Mouse (Mus musculus) layer of hippocampus, postnatal 25 days (tissue): ENCODE measurements around the gene Astn2. TPM values are rescaled to one million over a fixed set of nuclear protein-coding genes. Genes with fewer than 3 reads are reported as not detected.

Experiments
- DNase-seq, 2 experiments: peaks; one replicate each; pipeline ENCODE4 v3.0.0; 2022; ENCODE audit warnings: mixed read lengths in 2 of 2, low spot score in 1 of 2; ENCODE audit errors: extremely low spot score in 1 of 2
- total RNA-seq, 2 experiments: library from RNA; stranded (reverse); gene quantifications; 2 replicates each; pipeline ENCODE4 v1.2.3; 2021

Gene Astn2
- total RNA-seq, 2 experiments from 2014 or later = 23.1 to 26.2 TPM

- no peak for DNase-seq
Observed at GRCm38 (mm10) chr4:65888332-65888993, 515.9 kb downstream of the Astn2 start.

DNA sequence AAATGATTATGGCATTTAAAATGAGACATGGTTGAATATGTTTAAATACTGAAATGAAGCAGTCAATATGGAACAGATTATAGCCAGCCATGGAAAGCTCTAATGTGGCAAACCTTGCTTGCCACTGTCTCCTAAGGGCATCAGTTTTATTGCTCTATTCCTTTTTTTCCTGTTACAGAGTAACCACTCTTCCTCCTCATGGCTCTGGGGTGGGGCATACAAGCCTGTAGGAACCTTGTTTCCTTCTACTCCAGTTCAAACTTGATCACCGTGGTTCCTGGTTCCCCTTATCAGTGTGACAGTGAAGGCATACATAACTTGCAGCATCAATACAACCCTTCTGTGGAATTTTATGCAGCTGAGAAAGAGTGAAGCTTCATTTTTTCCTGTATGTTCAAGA, 517.5 kb downstream of the Astn2 start:
- no peak for DNase-seq

- DNase-seq = no peak
Observed at GRCm38 (mm10) chr4:65885921-65886320, 518.5 kb downstream of the Astn2 start.

DNA sequence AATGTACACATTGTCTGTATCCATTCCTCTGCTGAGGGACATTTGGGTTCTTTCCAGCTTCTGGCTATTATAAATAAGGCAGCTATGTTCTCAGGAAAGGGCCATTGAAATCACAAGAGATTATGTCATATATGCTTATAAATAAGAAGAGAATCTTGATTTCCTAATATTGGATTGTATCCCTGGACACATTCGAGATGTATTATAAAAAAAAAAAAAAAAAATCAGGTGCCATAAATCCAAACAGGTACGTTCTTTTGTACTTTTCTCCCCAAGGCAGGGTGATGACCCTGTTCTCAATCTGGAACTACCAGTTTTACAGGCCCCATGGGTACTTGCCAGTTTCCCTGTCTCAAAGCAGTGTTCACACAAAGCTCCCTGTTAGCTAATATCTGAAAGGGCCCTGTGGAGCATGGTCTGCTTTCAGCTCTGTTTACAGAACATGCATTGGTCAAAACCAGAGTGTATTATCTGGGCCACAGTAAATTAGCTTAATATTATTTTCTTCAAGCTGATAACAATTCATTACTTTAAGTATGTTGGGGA, 530.1 kb downstream of the Astn2 start:
- no peak for DNase-seq

- no peak for DNase-seq
Observed at GRCm38 (mm10) chr4:65864551-65864950, 539.9 kb downstream of the Astn2 start.

GRCm38 (mm10) chr4:65843191-65843590, 561.2 kb downstream of the Astn2 start:
- DNase-seq = no peak

DNA sequence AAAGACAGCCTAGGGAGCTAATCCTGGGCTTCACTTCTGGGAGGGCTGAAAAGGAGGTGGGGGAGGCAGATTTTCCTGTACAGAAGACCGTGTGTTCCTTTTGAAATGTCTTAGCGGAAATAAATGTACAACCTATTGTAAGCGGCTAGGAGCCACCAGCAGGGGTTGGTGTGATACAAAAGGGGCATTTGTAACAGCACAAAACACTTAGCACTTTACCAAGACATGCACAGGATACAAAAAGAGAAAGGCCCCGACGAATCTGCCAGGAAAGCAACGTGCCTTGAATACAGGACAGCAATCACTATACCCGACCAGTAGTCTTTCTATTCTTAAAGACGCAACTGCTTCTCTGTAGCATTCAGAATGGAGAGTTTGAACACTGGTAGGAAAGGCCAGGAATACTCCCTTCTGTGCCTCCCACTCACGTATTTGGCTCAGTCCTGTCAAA, 564.8 kb downstream of the Astn2 start:
- no peak for DNase-seq

GRCm38 (mm10) chr4:65838781-65839180, 565.6 kb downstream of the Astn2 start:
- DNase-seq = no peak

DNA sequence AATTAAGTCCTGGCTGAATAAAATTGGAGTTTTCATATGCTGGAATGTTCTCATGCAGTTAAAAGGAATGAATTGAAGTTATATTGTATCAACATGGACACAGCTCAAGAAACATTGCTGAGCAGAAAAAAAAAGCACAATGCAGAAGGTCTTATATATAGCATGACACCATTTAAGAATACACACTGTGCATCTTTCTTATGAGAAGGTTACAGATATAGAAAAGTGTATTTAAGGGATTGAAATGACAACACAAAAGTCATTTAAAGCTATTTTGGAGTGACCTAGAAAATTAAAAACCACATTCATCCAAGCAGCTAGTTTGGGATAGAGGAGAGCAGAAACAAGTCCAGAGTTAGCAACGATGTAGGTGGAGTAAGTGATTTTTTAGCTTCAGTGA, 571.4 kb downstream of the Astn2 start:
- no peak for DNase-seq

DNA sequence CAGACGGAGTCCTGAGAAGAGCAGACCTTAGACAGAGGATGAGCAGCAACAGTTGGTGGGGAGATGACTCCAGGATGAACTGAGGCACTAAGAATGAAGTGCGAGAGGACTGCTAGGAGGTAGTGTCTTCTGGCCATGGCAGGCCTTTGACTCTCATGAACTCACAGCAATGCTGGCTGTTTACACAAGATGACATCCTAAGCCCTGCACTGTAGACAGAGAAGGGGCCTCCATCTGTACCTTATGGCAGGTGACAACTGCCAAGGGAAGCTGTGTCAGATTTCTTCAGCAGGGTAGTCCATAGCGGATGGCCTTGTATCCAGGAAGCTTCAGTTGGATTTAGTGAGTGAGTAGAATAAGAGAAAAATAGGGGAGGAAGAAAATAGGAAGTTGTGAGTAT, 572.5 kb downstream of the Astn2 start:
- DNase-seq = no peak

GRCm38 (mm10) chr4:65830495-65830894, 573.9 kb downstream of the Astn2 start:
- no peak for DNase-seq

DNA sequence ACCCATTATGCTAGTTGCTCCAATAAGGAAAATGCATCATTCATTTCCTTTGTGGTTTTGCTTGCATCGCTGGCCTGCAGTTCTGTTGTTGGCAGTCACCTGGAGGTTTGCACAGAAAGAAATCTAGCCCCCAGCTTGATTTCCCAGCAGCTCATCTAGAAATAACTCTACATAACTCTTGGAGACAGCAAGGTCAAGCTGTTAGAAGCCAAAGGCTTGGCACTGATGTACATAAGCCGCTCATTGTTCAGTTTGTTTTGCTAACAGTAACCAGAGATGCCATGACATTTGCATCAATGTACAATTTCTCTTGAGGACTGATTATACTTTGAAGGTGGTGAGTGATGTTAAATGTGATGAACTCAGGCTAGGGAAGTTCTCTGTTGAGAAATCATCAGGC, 583.3 kb downstream of the Astn2 start:
- no peak for DNase-seq

DNA sequence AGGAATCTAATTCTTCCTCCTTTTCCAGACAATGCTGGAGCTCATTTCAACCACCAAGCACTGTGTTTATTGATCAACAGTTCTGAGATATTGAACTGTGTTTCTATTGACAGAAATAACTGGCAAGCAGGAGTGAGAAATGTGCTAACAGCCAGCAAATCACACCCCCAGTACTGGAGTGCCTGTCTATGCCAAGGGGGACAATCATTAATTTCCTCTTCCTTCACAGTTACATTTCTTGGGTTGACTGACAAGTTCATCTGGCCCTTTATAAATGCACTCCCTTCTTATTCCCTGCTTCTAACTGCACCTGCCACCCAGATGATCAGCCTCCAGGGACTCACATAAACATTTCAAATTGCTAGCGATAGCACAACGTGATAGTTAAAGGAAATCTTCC, 584.2 kb downstream of the Astn2 start:
- no peak for DNase-seq

DNA sequence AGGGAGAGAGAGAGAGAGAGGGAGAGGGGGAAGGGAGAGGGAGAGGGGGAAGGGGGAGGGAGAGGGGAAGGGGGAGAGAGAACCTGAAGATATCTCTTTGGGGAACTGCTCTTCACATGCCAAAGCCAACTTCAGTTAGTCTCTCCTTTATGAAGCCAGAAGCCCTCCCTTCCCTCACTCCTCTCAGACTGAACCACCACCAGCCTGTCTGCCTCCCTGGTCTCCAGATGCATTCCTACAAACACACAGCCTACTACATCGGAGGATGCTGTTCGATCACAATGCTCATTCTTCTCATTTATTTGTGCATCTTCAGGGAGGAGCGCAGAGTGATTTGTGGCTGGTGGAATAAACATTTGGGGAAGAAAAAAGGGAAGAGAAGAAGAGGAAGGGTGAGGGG, 584.6 kb downstream of the Astn2 start:
- no peak for DNase-seq

- DNase-seq = no peak
Observed at GRCm38 (mm10) chr4:65814176-65814535, 590.3 kb downstream of the Astn2 start.

DNA sequence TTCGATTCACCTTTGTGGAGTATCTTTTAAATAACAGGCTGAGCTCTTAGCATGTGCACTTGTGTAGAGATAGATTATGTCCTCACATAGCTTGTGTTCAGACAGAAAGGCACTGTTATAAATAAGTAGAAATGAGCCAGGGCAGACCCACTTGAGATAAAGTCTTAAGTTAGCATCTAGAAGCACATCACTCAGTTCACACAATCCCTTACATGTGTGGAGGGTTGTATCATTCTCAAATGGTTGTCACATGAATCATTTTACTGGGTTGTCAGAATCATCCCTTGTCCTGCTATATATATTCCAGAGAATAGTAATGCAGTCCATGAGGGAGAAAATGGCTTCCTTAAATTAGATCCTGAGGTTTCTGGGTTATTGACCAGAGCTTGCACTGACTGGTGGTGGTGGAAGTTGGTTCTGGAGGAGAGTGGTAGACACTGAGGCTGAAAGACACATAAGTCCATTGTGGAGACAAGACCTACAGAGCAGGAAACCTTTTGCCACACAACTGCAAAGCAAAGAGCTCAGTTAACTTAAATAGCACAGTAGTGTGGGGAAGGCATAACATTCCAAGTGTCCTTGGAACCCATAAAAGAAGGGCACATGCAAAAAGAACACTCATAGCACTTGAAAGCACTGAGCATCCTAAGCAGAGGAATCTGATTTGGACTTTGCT, 590.8 kb downstream of the Astn2 start:
- DNase-seq = no peak

GRCm38 (mm10) chr4:65807341-65807740, 597.1 kb downstream of the Astn2 start:
- DNase-seq = no peak

GRCm38 (mm10) chr4:65801204-65801603, 603.2 kb downstream of the Astn2 start:
- no peak for DNase-seq

DNA sequence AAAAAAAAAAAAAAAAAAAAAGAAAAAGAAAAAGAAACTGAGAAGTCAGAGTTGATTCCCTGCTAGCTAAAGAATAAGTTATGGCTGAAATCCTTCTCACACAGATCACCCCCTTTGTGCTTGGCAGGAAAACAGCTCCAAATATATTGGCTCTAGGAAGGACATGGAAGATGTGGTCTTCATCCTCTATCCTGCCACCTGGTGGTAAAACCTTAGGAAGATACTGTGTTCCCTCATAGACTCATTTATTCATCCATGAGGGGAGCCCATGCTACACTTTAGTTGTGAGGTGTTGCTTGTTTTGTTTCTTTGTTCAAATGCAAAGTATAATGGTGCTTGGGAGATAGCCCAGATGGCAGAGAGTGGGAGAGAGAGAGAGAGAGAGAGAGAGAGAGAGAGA, 613.4 kb downstream of the Astn2 start:
- DNase-seq = no peak

DNA sequence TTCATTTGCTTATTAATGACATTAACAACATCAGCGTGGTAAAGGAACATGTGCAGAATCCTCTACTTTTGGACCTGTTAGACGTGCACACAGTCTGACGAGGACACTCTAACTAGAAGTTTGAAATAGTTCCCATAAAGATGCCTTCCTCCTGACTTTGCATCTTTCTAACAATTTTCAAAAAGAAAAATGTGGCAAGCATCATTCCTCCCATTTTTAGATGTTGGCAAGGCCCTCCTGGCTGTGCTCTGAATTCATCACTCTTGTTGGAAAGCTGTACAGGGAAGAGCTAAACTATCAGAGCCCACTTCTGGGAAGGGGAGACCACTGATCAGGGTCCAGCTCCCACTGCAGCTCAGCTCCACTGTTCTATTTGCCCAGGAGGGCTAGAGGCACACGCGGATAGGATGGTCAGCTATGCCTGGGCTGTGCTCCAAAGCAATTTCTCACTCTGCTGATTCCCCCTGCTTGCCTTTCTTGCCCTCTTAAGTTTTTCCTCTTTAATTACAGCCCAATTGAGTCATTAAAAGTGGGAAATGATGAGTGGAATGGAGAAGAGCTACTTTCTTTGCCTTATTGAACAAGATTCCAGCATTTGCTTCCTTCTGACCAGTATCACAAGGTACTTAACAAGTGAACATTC, 630.9 kb downstream of the Astn2 start:
- no peak for DNase-seq

GRCm38 (mm10) chr4:65770952-65771351, 633.5 kb downstream of the Astn2 start:
- DNase-seq = no peak

- no peak for DNase-seq
Observed at GRCm38 (mm10) chr4:65767919-65768318, 636.5 kb downstream of the Astn2 start.
